Mouse (Mus musculus) megakaryocyte, embryonic 14.5 days (primary cell): ENCODE results near the gene Hoxb7.

Source experiments
- FLI1 ChIP-seq: IDR thresholded peaks from 2 replicates; pipeline ENCODE4 v1.6.1; 2012; ENCODE audit warnings: low read length, inconsistent platforms, mixed read lengths
- GATA1 ChIP-seq: IDR thresholded peaks from 3 replicates; pipeline ENCODE4 v1.6.1; 2012; ENCODE audit warnings: mixed read lengths, low read length, inconsistent platforms, borderline replicate concordance

- TF ChIP-seq FLI1 (no peak), GATA1 (no peak)
Measured at GRCm38 (mm10) chr11:96306183-96306907, 19.9 kb downstream of the Hoxb7 start.
